Mouse (Mus musculus) olfactory bulb, adult 2 months (tissue): Measurements from ENCODE around the gene Ppan.

ENCODE experiments used
- CTCF ChIP-seq: fragments of 200-500 bp; IDR thresholded peaks from 2 replicates; pipeline ENCODE4 v1.5.1; 2012; ENCODE audit warnings: low read depth, mild to moderate bottlenecking, low read length, moderate library complexity; ENCODE audit not compliant: insufficient read depth
- POLR2A ChIP-seq: fragments of 200-500 bp; IDR thresholded peaks from 2 replicates; pipeline ENCODE4 v1.6.1; 2012; ENCODE audit warnings: mild to moderate bottlenecking, low read depth, low read length, moderate library complexity; ENCODE audit not compliant: insufficient read depth

- TF ChIP-seq POLR2A (no peak), CTCF (no peak)
These were observed 28.2 kb downstream of the Ppan start for GRCm38 (mm10) chr9:20916160-20916559.
